Mouse (Mus musculus): Measurements from ENCODE around the gene Hist1h3c. TPM values are rescaled to one million over a fixed set of nuclear protein-coding genes. Genes with fewer than 3 reads are reported as not detected.

Hist1h3c gene
- polyA plus RNA-seq, 1 experiment = 12.6 TPM

GRCm38 (mm10) chr13:23696061-23696474, 49.3 kb downstream of the Hist1h3c start:
- Histone ChIP-seq H3K27me3 (replicated peaks) (no peaks in the 10 kb centered on the region), H3K4me3 (replicated peaks) (peak overlapping the region; percentile 64), H3K4me1 (peaks cover 48% of the 10 kb centered on the region), H3K9me3 (no peaks in the 10 kb centered on the region), H3K36me3 (replicated peaks; ENCODE audit: low read length) (peaks cover 20% of the 10 kb centered on the region)
- TF ChIP-seq GATA1 (IDR thresholded peaks at IDR 0.05; ENCODE audit: borderline replicate concordance, low read length) = no peak
- no peak for TF ChIP-seq FLI1 (IDR thresholded peaks at IDR 0.05; ENCODE audit: low read length)

DNA sequence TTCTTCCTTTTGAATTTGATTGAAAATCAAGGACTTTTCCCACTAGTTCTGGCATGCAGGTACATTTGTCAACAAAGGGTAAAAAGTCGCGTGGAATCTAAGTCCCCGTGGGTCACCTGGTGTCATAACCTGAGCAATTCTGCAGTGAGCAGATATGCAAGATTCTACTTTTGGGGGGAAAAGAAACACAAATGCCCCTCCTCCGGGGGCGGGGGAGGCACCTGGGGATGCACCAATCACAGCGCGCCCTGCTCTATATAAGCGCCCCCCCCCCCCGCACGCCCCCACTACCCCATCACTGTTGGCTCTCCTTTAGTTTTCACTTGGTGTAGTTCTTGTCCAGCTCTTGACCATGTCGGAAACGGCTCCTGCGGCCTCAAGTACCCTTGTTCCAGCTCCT, 49.9 kb downstream of the Hist1h3c start, which contains the start of gene Hist1h1t:
TSS of gene Hist1h1t (plus strand) at position 301 of the 400 bp plus-strand sequence.
- H3K27me3 ChIP-seq (replicated peaks) = no peaks in the 10 kb centered on the region
- TF ChIP-seq FLI1 (IDR thresholded peaks at IDR 0.05; ENCODE audit: low read length) (no peak), GATA1 (IDR thresholded peaks at IDR 0.05; ENCODE audit: borderline replicate concordance, low read length) (no peak)
- H3K9me3 ChIP-seq = no peaks in the 10 kb centered on the region
- H3K4me3 ChIP-seq (replicated peaks) = peak within 1 kb of the TSS; percentile 64
- H3K4me1 ChIP-seq = peaks cover 48% of the 10 kb centered on the region
- H3K36me3 ChIP-seq (replicated peaks; ENCODE audit: low read length) = peaks cover 26% of the 10 kb centered on the region

Other genes with a start within 250 kb of the Hist1h3c start
- 443 and 574 TPM in 2 replicates for gene Hist1h4h, start 214.6 kb downstream of the Hist1h3c start, polyA plus RNA-seq (2012; ENCODE audit: insufficient read depth, low replicate concordance)
- 37.2 and 163 TPM in 2 replicates for gene Hist1h2af, start 211.7 kb downstream of the Hist1h3c start, polyA plus RNA-seq (2012; ENCODE audit: insufficient read depth, low replicate concordance)
- 5.7 and 16.4 TPM in 2 replicates for gene Hist1h3g, start 210.2 kb downstream of the Hist1h3c start, polyA plus RNA-seq (2012; ENCODE audit: insufficient read depth, low replicate concordance)
- gene Hist1h2bh, start 202.2 kb downstream of the Hist1h3c start, polyA plus RNA-seq (2012; ENCODE audit: insufficient read depth, low replicate concordance) = 1.4 and 2.0 TPM in 2 replicates
- 7.0 TPM in 1 of 2 replicates, not detected in the other for gene Hist1h3f, start 201.6 kb downstream of the Hist1h3c start, polyA plus RNA-seq (2012; ENCODE audit: insufficient read depth, low replicate concordance)
- 8.9 and 30.2 TPM in 2 replicates for gene Hist1h4f, start 194.0 kb downstream of the Hist1h3c start, polyA plus RNA-seq (2012; ENCODE audit: insufficient read depth, low replicate concordance)
- gene Hist1h1d, start 192.3 kb downstream of the Hist1h3c start, polyA plus RNA-seq (2012; ENCODE audit: insufficient read depth, low replicate concordance) = 0.36 and 2.1 TPM in 2 replicates
- 17.9 and 26.5 TPM in 2 replicates for gene Hist1h3e, start 183.2 kb downstream of the Hist1h3c start, polyA plus RNA-seq (2012; ENCODE audit: insufficient read depth, low replicate concordance)
- 13.6 and 16.0 TPM in 2 replicates for gene Hist1h2ae, start 174.4 kb downstream of the Hist1h3c start, polyA plus RNA-seq (2012; ENCODE audit: insufficient read depth, low replicate concordance)
- gene Hist1h2bg, start 174.2 kb downstream of the Hist1h3c start, polyA plus RNA-seq (2012; ENCODE audit: insufficient read depth, low replicate concordance) = 16.8 and 28.8 TPM in 2 replicates
- 7.6 and 73.0 TPM in 2 replicates for gene Hist1h2bf, start 171.4 kb downstream of the Hist1h3c start, polyA plus RNA-seq (2012; ENCODE audit: insufficient read depth, low replicate concordance)
- gene Hist1h2ad, start 171.2 kb downstream of the Hist1h3c start, polyA plus RNA-seq (2012; ENCODE audit: insufficient read depth, low replicate concordance) = 9.6 TPM in 1 of 2 replicates, not detected in the other
- 4.6 and 5.9 TPM in 2 replicates for gene Hist1h3d, start 169.8 kb downstream of the Hist1h3c start, polyA plus RNA-seq (2012; ENCODE audit: insufficient read depth, low replicate concordance)
- gene Hist1h4d, start 164.0 kb downstream of the Hist1h3c start, polyA plus RNA-seq (2012; ENCODE audit: insufficient read depth, low replicate concordance) = 16.4 and 20.4 TPM in 2 replicates
- 1.1 and 1.9 TPM in 2 replicates for gene Hist1h2be, start 124.5 kb downstream of the Hist1h3c start, polyA plus RNA-seq (2012; ENCODE audit: insufficient read depth, low replicate concordance)
- 4.7 and 22.2 TPM in 2 replicates for gene Hist1h1e, start 123.0 kb downstream of the Hist1h3c start, polyA plus RNA-seq (2012; ENCODE audit: insufficient read depth, low replicate concordance)
- 3.6 and 4.7 TPM in 2 replicates for gene Hist1h2ac, start 61.7 kb downstream of the Hist1h3c start, polyA plus RNA-seq (2012; ENCODE audit: insufficient read depth, low replicate concordance)
- 148 and 151 TPM in 2 replicates for gene Hist1h2bc, start 61.4 kb downstream of the Hist1h3c start, polyA plus RNA-seq (2012; ENCODE audit: insufficient read depth, low replicate concordance)
- not detected in 2 replicates for gene Hist1h1t, start 49.8 kb downstream of the Hist1h3c start, polyA plus RNA-seq (2012; ENCODE audit: insufficient read depth, low replicate concordance)
- gene Hist1h4c, start 47.1 kb downstream of the Hist1h3c start, polyA plus RNA-seq (2012; ENCODE audit: insufficient read depth, low replicate concordance) = 4.0 and 19.8 TPM in 2 replicates
- gene Hfe, start 34.7 kb downstream of the Hist1h3c start, polyA plus RNA-seq (2012; ENCODE audit: insufficient read depth, low replicate concordance) = 10.7 TPM in 1 of 2 replicates, not detected in the other
- 353 and 402 TPM in 2 replicates for gene Hist1h1c, start 6.8 kb downstream of the Hist1h3c start, polyA plus RNA-seq (2012; ENCODE audit: insufficient read depth, low replicate concordance)
- 7.4 TPM in 1 of 2 replicates, not detected in the other for gene Hist1h2bb, start 1.1 kb upstream of the Hist1h3c start, polyA plus RNA-seq (2012; ENCODE audit: insufficient read depth, low replicate concordance)
- gene Hist1h2ab, start 5.5 kb upstream of the Hist1h3c start, polyA plus RNA-seq (2012; ENCODE audit: insufficient read depth, low replicate concordance) = 16.0 and 17.5 TPM in 2 replicates
- gene Hist1h3b, start 6.7 kb upstream of the Hist1h3c start, polyA plus RNA-seq (2012; ENCODE audit: insufficient read depth, low replicate concordance) = 9.9 and 14.5 TPM in 2 replicates
- gene Hist1h4b, start 11.4 kb upstream of the Hist1h3c start, polyA plus RNA-seq (2012; ENCODE audit: insufficient read depth, low replicate concordance) = 17.4 and 40.7 TPM in 2 replicates
- gene Hist1h4a, start 15.6 kb upstream of the Hist1h3c start, polyA plus RNA-seq (2012; ENCODE audit: insufficient read depth, low replicate concordance) = 30.3 and 45.4 TPM in 2 replicates
- gene Hist1h3a, start 16.8 kb upstream of the Hist1h3c start, polyA plus RNA-seq (2012; ENCODE audit: insufficient read depth, low replicate concordance) = 6.6 and 7.4 TPM in 2 replicates
- gene Hist1h1a, start 18.1 kb upstream of the Hist1h3c start, polyA plus RNA-seq (2012; ENCODE audit: insufficient read depth, low replicate concordance) = 3.3 and 3.5 TPM in 2 replicates
- gene Trim38, start 24.3 kb upstream of the Hist1h3c start, polyA plus RNA-seq (2012; ENCODE audit: insufficient read depth, low replicate concordance) = not detected in 2 replicates
- not detected in 2 replicates for gene Slc17a2, start 61.4 kb upstream of the Hist1h3c start, polyA plus RNA-seq (2012; ENCODE audit: insufficient read depth, low replicate concordance)
- not detected in 2 replicates for gene Slc17a3, start 93.8 kb upstream of the Hist1h3c start, polyA plus RNA-seq (2012; ENCODE audit: insufficient read depth, low replicate concordance)
- gene Slc17a1, start 122.1 kb upstream of the Hist1h3c start, polyA plus RNA-seq (2012; ENCODE audit: insufficient read depth, low replicate concordance) = not detected in 2 replicates
- gene Slc17a4, start 169.4 kb upstream of the Hist1h3c start, polyA plus RNA-seq (2012; ENCODE audit: insufficient read depth, low replicate concordance) = not detected in 2 replicates
- not detected in 2 replicates for gene Hist1h2ba, start 188.6 kb upstream of the Hist1h3c start, polyA plus RNA-seq (2012; ENCODE audit: insufficient read depth, low replicate concordance)
- not detected in 2 replicates for gene Hist1h2aa, start 188.9 kb upstream of the Hist1h3c start, polyA plus RNA-seq (2012; ENCODE audit: insufficient read depth, low replicate concordance)
- not detected in 2 replicates for gene Scgn, start 245.6 kb upstream of the Hist1h3c start, polyA plus RNA-seq (2012; ENCODE audit: insufficient read depth, low replicate concordance)